Mouse (Mus musculus) lung, adult 18-20 months (tissue): ENCODE measurements around the gene Rpl10.
A peak's percentile ranks its signal among the peaks of the same experiment; 100 is the strongest.

Experiments
- DNase-seq, 2 experiments: peaks; one replicate each; pipeline ENCODE4 v3.0.0; 2022; ENCODE audit warnings: mixed read lengths in 2 of 2

Gene Rpl10

GRCm38 (mm10) chrX:74281732-74282394 is 11.3 kb downstream of the Rpl10 start, which contains the start of the genes Taz and Dnase1l1:
Gene Taz (plus strand): TSS chrX:74281912.
Gene Dnase1l1 (minus strand): TSS chrX:74282337.
- peak; percentile 93 to 95 for DNase-seq

GRCm38 (mm10) chrX:74282395-74283091 is 11.9 kb downstream of the Rpl10 start:
- peak; percentile 88 to 91 for DNase-seq

- DNase-seq = no peak
These were observed 12.5 kb downstream of the Rpl10 start for GRCm38 (mm10) chrX:74283092-74283437.

GRCm38 (mm10) chrX:74293431-74293830 is 22.8 kb downstream of the Rpl10 start:
- DNase-seq = no peak

- DNase-seq = peak; percentile 96
These were observed 26.2 kb downstream of the Rpl10 start, which contains the start of gene Atp6ap1 for GRCm38 (mm10) chrX:74296538-74297448. Gene Atp6ap1 (plus strand): TSS chrX:74297097.

- DNase-seq = no peak
These were observed 27.7 kb downstream of the Rpl10 start for GRCm38 (mm10) chrX:74298348-74298747.

GRCm38 (mm10) chrX:74299721-74300120 is 29.1 kb downstream of the Rpl10 start:
- DNase-seq = no peak

GRCm38 (mm10) chrX:74304867-74305700 is 34.5 kb downstream of the Rpl10 start, which contains the start of gene Gdi1:
Gene Gdi1 (plus strand): TSS chrX:74304998.
- DNase-seq = peak; percentile 68 to 71

GRCm38 (mm10) chrX:74312540-74313464 is 42.2 kb downstream of the Rpl10 start, which contains the start of gene Fam50a:
Gene Fam50a (plus strand): TSS chrX:74313033.
- peak; percentile 91 for DNase-seq
